Mouse (Mus musculus) heart, embryonic 16.5 days (tissue): ENCODE data around the gene Hnrnpl. TPM values are rescaled to one million over a fixed set of nuclear protein-coding genes. Genes with fewer than 3 reads are reported as not detected.
A peak's percentile ranks its signal among the peaks of the same experiment; 100 is the strongest.

Experiments used
- ATAC-seq: fragments of 200-750 bp; cut with Nextera tagmentation; replicated peaks from 2 replicates; pipeline ENCODE4 v1.8.0; 2017; ENCODE audit warnings: moderate number of reproducible peaks; ENCODE audit not compliant: insufficient read depth, low FRiP score; ENCODE audit errors: extremely low read depth
- H3K27ac ChIP-seq: fragments of 300-500 bp; sonication (generic); 2 replicates; pipeline ENCODE4 v1.5.1; 2014; ENCODE audit warnings: mild to moderate bottlenecking, low read length, control low read depth, moderate library complexity
- H3K27me3 ChIP-seq: fragments of 300-500 bp; sonication (generic); 2 replicates; pipeline ENCODE4 v1.6.1; 2014; ENCODE audit warnings: low read length, mixed read lengths; ENCODE audit not compliant: control insufficient read depth, insufficient read depth
- H3K36me3 ChIP-seq: fragments of 300-500 bp; sonication (generic); 2 replicates; pipeline ENCODE4 v1.6.1; 2014; ENCODE audit not compliant: control insufficient read depth, insufficient read depth
- H3K4me1 ChIP-seq: fragments of 300-500 bp; sonication (generic); 2 replicates; pipeline ENCODE4 v1.6.1; 2014; ENCODE audit warnings: low read length, mixed read lengths; ENCODE audit not compliant: control insufficient read depth, insufficient read depth
- H3K4me2 ChIP-seq: fragments of 300-500 bp; sonication (generic); 2 replicates; pipeline ENCODE4 v1.6.1; 2014; ENCODE audit warnings: low read depth, mild to moderate bottlenecking, control low read depth, low read length
- H3K4me3 ChIP-seq: fragments of 300-500 bp; sonication (generic); 2 replicates; pipeline ENCODE4 v1.5.1; 2014; ENCODE audit warnings: mild to moderate bottlenecking, control low read depth, low read length
- H3K9ac ChIP-seq: fragments of 300-500 bp; sonication (generic); 2 replicates; pipeline ENCODE4 v1.6.1; 2014; ENCODE audit warnings: low read length, control low read depth
- H3K9me3 ChIP-seq: fragments of 300-500 bp; sonication (generic); replicated peaks from 2 replicates; pipeline ENCODE4 v1.6.1; 2016; ENCODE audit warnings: low read length; ENCODE audit not compliant: control insufficient read depth
- WGBS: fragments of 180-500 bp; shearing (Covaris S2); extraction: QIAGEN DNeasy Blood & Tissue Kit; methylation state at CpG from one replicate; pipeline ENCODE4 v1.1.7; 2014; 5-methylcytosine and 5-hydroxymethylcytosine counted together
- polyA plus RNA-seq: library from polyadenylated mRNA; unstranded; fragments of >200 nt; fragmentation: Nextera tagmentation; extraction: Ambion mirVana; gene quantifications from 2 replicates; pipeline ENCODE4 v1.2.1, GENCODE M21; 2015

Gene Hnrnpl
- polyA plus RNA-seq, 1 experiment from 2014 or later = 139 TPM

GRCm38 (mm10) chr7:28807641-28808220, 610 bp upstream of the Hnrnpl start:
- WGBS = 35% methylated on average over 7 of the region's 8 CpGs
- Histone ChIP-seq H3K4me2 (peak overlapping the region; percentile 98), H3K4me1 (peaks cover 36% of the 10 kb centered on the region), H3K4me3 (peak overlapping the region; percentile 89), H3K9me3 (no peaks in the 10 kb centered on the region), H3K36me3 (peaks cover 1% of the 10 kb centered on the region; the same call in 1 of the 2 replicates), H3K27ac (peak overlapping the region; percentile 100), H3K27me3 (no peaks in the 10 kb centered on the region), H3K9ac (peak overlapping the region; percentile 98)
- no peak for ATAC-seq

GRCm38 (mm10) chr7:28808957-28809393, 634 bp downstream of the Hnrnpl start:
- no peaks in the 10 kb centered on the region for H3K9me3 ChIP-seq
- H3K27me3 ChIP-seq = no peaks in the 10 kb centered on the region
- WGBS = under 1% methylated on average over 32 of the region's 32 CpGs
- H3K36me3 ChIP-seq = peaks cover 14% of the 10 kb centered on the region
- peak overlapping the region; percentile 98 for H3K4me2 ChIP-seq
- peak overlapping the region; percentile 98 for H3K9ac ChIP-seq
- peak overlapping the region; percentile 89 for H3K4me3 ChIP-seq
- H3K27ac ChIP-seq = peak overlapping the region; percentile 100
- peak; percentile 71 for ATAC-seq
- peaks cover 32% of the 10 kb centered on the region for H3K4me1 ChIP-seq

- Histone ChIP-seq H3K4me1 (peaks cover 28% of the 10 kb centered on the region), H3K4me2 (peak overlapping the region; percentile 98), H3K27ac (peak overlapping the region; percentile 100), H3K27me3 (no peaks in the 10 kb centered on the region), H3K9ac (peak overlapping the region; percentile 98), H3K9me3 (no peaks in the 10 kb centered on the region), H3K4me3 (peak overlapping the region; percentile 89), H3K36me3 (peaks cover 20% of the 10 kb centered on the region)
- WGBS = under 1% methylated on average over 35 of the region's 35 CpGs
- no peak; the same call in 1 of the 2 replicates for ATAC-seq
These were observed 1.2 kb downstream of the Hnrnpl start for GRCm38 (mm10) chr7:28809401-28810089.

- Histone ChIP-seq H3K9me3 (no peaks in the 10 kb centered on the region), H3K36me3 (peaks cover 28% of the 10 kb centered on the region), H3K9ac (peak overlapping the region; percentile 98), H3K27me3 (no peaks in the 10 kb centered on the region), H3K4me1 (peaks cover 31% of the 10 kb centered on the region), H3K4me2 (peak overlapping the region; percentile 98), H3K27ac (peak overlapping the region; percentile 100), H3K4me3 (peak overlapping the region; percentile 89)
- peak; percentile 85 for ATAC-seq
- under 1% methylated on average over 70 of the region's 70 CpGs for WGBS
These were observed 2.0 kb downstream of the Hnrnpl start for GRCm38 (mm10) chr7:28810107-28811066.

GRCm38 (mm10) chr7:28811228-28811627, 2.9 kb downstream of the Hnrnpl start:
- WGBS = under 1% methylated on average over 40 of the region's 40 CpGs
- H3K27ac ChIP-seq = peak overlapping the region; percentile 99
- H3K4me3 ChIP-seq = peak overlapping the region; percentile 84
- H3K9ac ChIP-seq = peak overlapping the region; percentile 95
- ATAC-seq = peak; percentile 46
- peak overlapping the region; percentile 81 for H3K4me2 ChIP-seq
- peaks cover 39% of the 10 kb centered on the region for H3K4me1 ChIP-seq
- no peaks in the 10 kb centered on the region for H3K27me3 ChIP-seq
- H3K36me3 ChIP-seq = peaks cover 36% of the 10 kb centered on the region
- H3K9me3 ChIP-seq = no peaks in the 10 kb centered on the region

GRCm38 (mm10) chr7:28811640-28812275, 3.4 kb downstream of the Hnrnpl start:
- Histone ChIP-seq H3K4me1 (peaks cover 40% of the 10 kb centered on the region), H3K4me3 (peak overlapping the region; percentile 84), H3K4me2 (peak overlapping the region; percentile 81), H3K27me3 (no peaks in the 10 kb centered on the region), H3K36me3 (peaks cover 42% of the 10 kb centered on the region), H3K27ac (peak overlapping the region; percentile 99), H3K9me3 (no peaks in the 10 kb centered on the region), H3K9ac (peak overlapping the region; percentile 95)
- 2% methylated on average over 7 of the region's 7 CpGs for WGBS
- no peak for ATAC-seq

- H3K27ac ChIP-seq = peak overlapping the region; percentile 64
- peaks cover 44% of the 10 kb centered on the region for H3K4me1 ChIP-seq
- H3K36me3 ChIP-seq = peaks cover 48% of the 10 kb centered on the region
- H3K4me3 ChIP-seq = peak overlapping the region; percentile 84
- WGBS = 35% methylated on average over 4 of the region's 4 CpGs
- no peaks in the 10 kb centered on the region for H3K27me3 ChIP-seq
- no peaks in the 10 kb centered on the region for H3K9me3 ChIP-seq
- ATAC-seq = no peak
- H3K9ac ChIP-seq = peak overlapping the region; percentile 95
- H3K4me2 ChIP-seq = peak overlapping the region; percentile 81
These were observed 4.1 kb downstream of the Hnrnpl start for GRCm38 (mm10) chr7:28812436-28812835.

GRCm38 (mm10) chr7:28812949-28813348, 4.6 kb downstream of the Hnrnpl start:
- ATAC-seq = no peak
- peak overlapping the region; percentile 84 for H3K4me3 ChIP-seq
- peak overlapping the region; percentile 81 for H3K4me2 ChIP-seq
- H3K9me3 ChIP-seq = no peaks in the 10 kb centered on the region
- peak overlapping the region; percentile 95 for H3K9ac ChIP-seq
- H3K27ac ChIP-seq = peak overlapping the region; percentile 64
- H3K27me3 ChIP-seq = no peaks in the 10 kb centered on the region
- peaks cover 40% of the 10 kb centered on the region for H3K4me1 ChIP-seq
- 56% methylated on average over 5 of the region's 5 CpGs for WGBS
- peaks cover 53% of the 10 kb centered on the region for H3K36me3 ChIP-seq
